Mouse (Mus musculus): Measurements from ENCODE around the gene Mef2b. TPM values are rescaled to one million over a fixed set of nuclear protein-coding genes. Genes with fewer than 3 reads are reported as not detected.

Mef2b gene
- polyA plus RNA-seq (2016; fragmentation: Nextera tagmentation; extraction: Ambion mirVana), result 0.71 and 0.74 TPM in 2 replicates

GRCm38 (mm10) chr8:70139026-70139857 lies at the start of gene Mef2b, which contains the start of the genes Rfxank and Borcs8:
Gene Mef2b, plus strand, starts transcription at chr8:70139711.
Gene Rfxank, minus strand, starts transcription at chr8:70139154.
Gene Borcs8, plus strand, starts transcription at chr8:70139499.
- peaks cover 57% of the 10 kb centered on the region for H3K36me3 ChIP-seq (replicated peaks)
- peak within 1 kb of the TSS; percentile 77 for H3K4me3 ChIP-seq
- peaks cover 23% of the 10 kb centered on the region for H3K4me1 ChIP-seq
- DNase-seq (ENCODE audit: extremely low spot score, low spot score), result peak; percentile 98
- H3K27ac ChIP-seq, result peak within 1 kb of the TSS; percentile 87
- WGBS, result under 1% methylated on average over 46 of the region's 46 CpGs
- H3K9me3 ChIP-seq, result no peaks in the 10 kb centered on the region
- H3K27me3 ChIP-seq (ENCODE audit: poor library complexity, severe bottlenecking), result no peaks in the 10 kb centered on the region

GRCm38 (mm10) chr8:70092786-70093185 lies 46.7 kb upstream of the Mef2b start:
- WGBS, result 71% methylated on average over 8 of the region's 8 CpGs
- peaks cover 14% of the 10 kb centered on the region for H3K36me3 ChIP-seq (replicated peaks)
- peaks cover 20% of the 10 kb centered on the region for H3K4me1 ChIP-seq
- H3K9me3 ChIP-seq, result peaks cover under 1% of the 10 kb centered on the region; the same call in 1 of the 2 replicates
- DNase-seq (ENCODE audit: extremely low spot score, low spot score), result no peak
- no peak overlapping the region for H3K4me3 ChIP-seq
- peaks cover 55% of the 10 kb centered on the region for H3K27me3 ChIP-seq (ENCODE audit: poor library complexity, severe bottlenecking)
- H3K27ac ChIP-seq, result no peak overlapping the region

GRCm38 (mm10) chr8:70099276-70099675 lies 40.2 kb upstream of the Mef2b start:
- H3K27ac ChIP-seq, result no peak overlapping the region
- H3K4me1 ChIP-seq, result no peaks in the 10 kb centered on the region
- 0 out of 2 replicates have a peak, but pooled peaks cover 1% of the 10 kb centered on the region for H3K27me3 ChIP-seq (ENCODE audit: poor library complexity, severe bottlenecking)
- DNase-seq (ENCODE audit: extremely low spot score, low spot score), result no peak
- no peak overlapping the region for H3K4me3 ChIP-seq
- H3K36me3 ChIP-seq (replicated peaks), result peaks cover 21% of the 10 kb centered on the region
- peaks cover 4% of the 10 kb centered on the region; the same call in 1 of the 2 replicates for H3K9me3 ChIP-seq
- WGBS, result 81% methylated on average over 8 of the region's 8 CpGs

- 91% methylated on average over 8 of the region's 8 CpGs for whole genome bisulfite sequencing
- DNase-seq (ENCODE audit: extremely low spot score, low spot score), result no peak
- Histone ChIP-seq H3K4me1 (no peaks in the 10 kb centered on the region), H3K9me3 (peaks cover 4% of the 10 kb centered on the region; the same call in 1 of the 2 replicates), H3K36me3 (replicated peaks) (peaks cover 21% of the 10 kb centered on the region), H3K27me3 (ENCODE audit: poor library complexity, severe bottlenecking) (no peaks in the 10 kb centered on the region), H3K4me3 (no peak overlapping the region), H3K27ac (no peak overlapping the region)
These were observed 39.3 kb upstream of the Mef2b start for GRCm38 (mm10) chr8:70100241-70100640.

GRCm38 (mm10) chr8:70104506-70104905 lies 35.0 kb upstream of the Mef2b start:
- Histone ChIP-seq H3K9me3 (no peaks in the 10 kb centered on the region), H3K27me3 (ENCODE audit: poor library complexity, severe bottlenecking) (peaks cover 21% of the 10 kb centered on the region), H3K27ac (no peak overlapping the region), H3K36me3 (replicated peaks) (no peaks in the 10 kb centered on the region; the same call in 1 of the 2 replicates), H3K4me3 (no peak overlapping the region), H3K4me1 (no peaks in the 10 kb centered on the region)
- WGBS, result 30% methylated on average over 6 of the region's 6 CpGs
- DNase-seq (ENCODE audit: extremely low spot score, low spot score), result no peak

- Histone ChIP-seq H3K4me1 (no peaks in the 10 kb centered on the region), H3K4me3 (no peak overlapping the region), H3K36me3 (replicated peaks) (peaks cover 2% of the 10 kb centered on the region; the same call in 1 of the 2 replicates), H3K9me3 (no peaks in the 10 kb centered on the region), H3K27ac (no peak overlapping the region), H3K27me3 (ENCODE audit: poor library complexity, severe bottlenecking) (peaks cover 25% of the 10 kb centered on the region)
- no peak for DNase-seq (ENCODE audit: extremely low spot score, low spot score)
- WGBS, result 81% methylated on average over 7 of the region's 7 CpGs
These were observed 34.6 kb upstream of the Mef2b start for GRCm38 (mm10) chr8:70104922-70105321.

GRCm38 (mm10) chr8:70110451-70110850 lies 29.1 kb upstream of the Mef2b start:
- peaks cover 81% of the 10 kb centered on the region for H3K27me3 ChIP-seq (ENCODE audit: poor library complexity, severe bottlenecking)
- no peak overlapping the region for H3K4me3 ChIP-seq
- WGBS, result 100% methylated on average over 2 of the region's 2 CpGs
- H3K27ac ChIP-seq, result no peak overlapping the region
- H3K9me3 ChIP-seq, result no peaks in the 10 kb centered on the region
- peaks cover 14% of the 10 kb centered on the region; the same call in 1 of the 2 replicates for H3K36me3 ChIP-seq (replicated peaks)
- H3K4me1 ChIP-seq, result peaks cover 14% of the 10 kb centered on the region
- no peak for DNase-seq (ENCODE audit: extremely low spot score, low spot score)

- Histone ChIP-seq H3K36me3 (replicated peaks) (peaks cover 14% of the 10 kb centered on the region; the same call in 1 of the 2 replicates), H3K27me3 (ENCODE audit: poor library complexity, severe bottlenecking) (peaks cover 89% of the 10 kb centered on the region)
These were observed 28.2 kb upstream of the Mef2b start for GRCm38 (mm10) chr8:70111192-70111795.

GRCm38 (mm10) chr8:70112401-70113016 lies 27.0 kb upstream of the Mef2b start:
- H3K36me3 ChIP-seq (replicated peaks), result peaks cover 14% of the 10 kb centered on the region; the same call in 1 of the 2 replicates

More at GRCm38 (mm10) chr8:70111192-70111795, 28.2 kb upstream of the Mef2b start:
- DNase-seq (ENCODE audit: extremely low spot score, low spot score), result no peak
- Histone ChIP-seq H3K9me3 (no peaks in the 10 kb centered on the region), H3K27ac (no peak overlapping the region), H3K4me1 (peaks cover 14% of the 10 kb centered on the region), H3K4me3 (0 out of 2 replicates have a peak overlapping the region, but pooled peaks have one; percentile 18)
- 54% methylated on average over 23 of the region's 23 CpGs for WGBS

GRCm38 (mm10) chr8:70114488-70114887 lies 25.0 kb upstream of the Mef2b start:
- Histone ChIP-seq H3K36me3 (replicated peaks) (peaks cover 14% of the 10 kb centered on the region; the same call in 1 of the 2 replicates), H3K9me3 (no peaks in the 10 kb centered on the region), H3K4me3 (no peak overlapping the region), H3K27ac (no peak overlapping the region), H3K4me1 (peaks cover 31% of the 10 kb centered on the region), H3K27me3 (ENCODE audit: poor library complexity, severe bottlenecking) (peaks cover 100% of the 10 kb centered on the region)
- no peak for DNase-seq (ENCODE audit: extremely low spot score, low spot score)
- 19% methylated on average over 6 of the region's 6 CpGs for WGBS

More at GRCm38 (mm10) chr8:70112401-70113016, 27.0 kb upstream of the Mef2b start:
- Histone ChIP-seq H3K4me1 (peaks cover 14% of the 10 kb centered on the region), H3K4me3 (peak overlapping the region; percentile 22), H3K27ac (no peak overlapping the region), H3K27me3 (ENCODE audit: poor library complexity, severe bottlenecking) (peaks cover 97% of the 10 kb centered on the region), H3K9me3 (no peaks in the 10 kb centered on the region)
- 7% methylated on average over 43 of the region's 43 CpGs for WGBS
- no peak for DNase-seq (ENCODE audit: extremely low spot score, low spot score)

GRCm38 (mm10) chr8:70114892-70115291 lies 24.6 kb upstream of the Mef2b start:
- Histone ChIP-seq H3K9me3 (no peaks in the 10 kb centered on the region), H3K27ac (no peak overlapping the region), H3K4me1 (peaks cover 35% of the 10 kb centered on the region), H3K27me3 (ENCODE audit: poor library complexity, severe bottlenecking) (peaks cover 100% of the 10 kb centered on the region), H3K4me3 (no peak overlapping the region), H3K36me3 (replicated peaks) (peaks cover 12% of the 10 kb centered on the region; the same call in 1 of the 2 replicates)
- no peak for DNase-seq (ENCODE audit: extremely low spot score, low spot score)
- 72% methylated on average over 13 of the region's 13 CpGs for WGBS

- H3K4me1 ChIP-seq, result peaks cover 36% of the 10 kb centered on the region
- H3K27me3 ChIP-seq (ENCODE audit: poor library complexity, severe bottlenecking), result peaks cover 97% of the 10 kb centered on the region
- peak; percentile 33 for DNase-seq (ENCODE audit: extremely low spot score, low spot score)
- H3K4me3 ChIP-seq, result no peak overlapping the region
- 9% methylated on average over 9 of the region's 9 CpGs for WGBS
- H3K27ac ChIP-seq, result no peak overlapping the region
- H3K36me3 ChIP-seq (replicated peaks), result peaks cover 4% of the 10 kb centered on the region; the same call in 1 of the 2 replicates
- H3K9me3 ChIP-seq, result no peaks in the 10 kb centered on the region
These were observed 21.9 kb upstream of the Mef2b start for GRCm38 (mm10) chr8:70117611-70118010.

All from forebrain, embryonic 10.5 days (tissue).